Mouse (Mus musculus): ENCODE data around the gene Arap1.

Arap1 gene

DNA sequence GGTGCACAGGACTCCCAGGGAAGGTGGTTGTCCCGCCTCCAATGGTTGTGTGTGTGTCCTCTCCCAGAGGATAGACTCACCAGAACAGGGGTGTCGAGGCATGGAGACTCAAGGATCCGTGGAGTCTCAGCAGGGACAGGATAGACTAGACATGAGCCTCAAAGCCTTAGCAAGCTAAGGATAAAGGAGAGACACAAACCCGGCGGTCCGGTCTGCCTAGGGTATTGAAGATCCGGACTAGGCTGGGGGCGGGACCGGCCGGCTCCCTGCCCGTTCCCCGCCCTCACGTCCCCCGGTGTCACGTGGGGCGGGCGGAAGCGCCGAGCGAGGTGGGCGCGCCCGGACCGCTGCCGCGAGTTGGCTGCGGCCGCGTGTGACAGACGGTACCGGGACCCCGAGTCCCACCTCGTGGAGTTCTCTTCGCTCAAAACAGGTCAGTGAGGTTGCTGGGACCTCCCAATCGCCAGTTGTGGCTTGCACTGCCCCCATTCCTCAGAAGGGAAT is at the start of gene Arap1:
Gene Arap1 (plus strand): TSS at position 301 of the 504 bp plus-strand sequence.
- DNase-seq (ENCODE audit: low read depth, low spot score) = no peak

GRCm38 (mm10) chr7:101298375-101298774 is 49.5 kb upstream of the Arap1 start:
- no peak for DNase-seq (ENCODE audit: low read depth, low spot score)

DNA sequence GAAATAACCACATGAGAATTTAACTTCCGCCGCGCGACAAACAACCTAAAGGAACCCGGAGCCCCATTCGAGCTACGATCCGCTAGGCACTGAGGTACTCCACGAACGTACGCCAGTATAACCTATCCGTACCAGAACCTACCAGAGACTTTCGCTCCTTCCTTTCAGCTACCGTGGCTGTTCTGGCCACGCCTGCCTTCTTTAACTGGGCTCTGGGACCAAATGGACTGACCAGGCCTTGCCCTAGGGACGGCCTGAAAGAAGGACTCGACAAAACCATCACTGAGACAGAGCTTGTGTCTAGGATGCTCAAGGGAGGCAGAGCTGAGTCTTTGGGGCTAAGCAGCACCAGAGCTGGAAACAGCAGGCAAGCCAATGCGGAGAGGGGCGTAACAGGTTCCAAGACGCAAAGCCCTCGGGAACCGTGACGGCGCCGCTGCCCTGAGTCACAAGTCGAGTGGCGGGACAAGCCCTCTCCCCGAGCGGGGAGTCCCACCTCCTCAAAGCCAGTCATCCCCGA is 46.4 kb upstream of the Arap1 start:
- DNase-seq (ENCODE audit: low read depth, low spot score) = no peak

DNA sequence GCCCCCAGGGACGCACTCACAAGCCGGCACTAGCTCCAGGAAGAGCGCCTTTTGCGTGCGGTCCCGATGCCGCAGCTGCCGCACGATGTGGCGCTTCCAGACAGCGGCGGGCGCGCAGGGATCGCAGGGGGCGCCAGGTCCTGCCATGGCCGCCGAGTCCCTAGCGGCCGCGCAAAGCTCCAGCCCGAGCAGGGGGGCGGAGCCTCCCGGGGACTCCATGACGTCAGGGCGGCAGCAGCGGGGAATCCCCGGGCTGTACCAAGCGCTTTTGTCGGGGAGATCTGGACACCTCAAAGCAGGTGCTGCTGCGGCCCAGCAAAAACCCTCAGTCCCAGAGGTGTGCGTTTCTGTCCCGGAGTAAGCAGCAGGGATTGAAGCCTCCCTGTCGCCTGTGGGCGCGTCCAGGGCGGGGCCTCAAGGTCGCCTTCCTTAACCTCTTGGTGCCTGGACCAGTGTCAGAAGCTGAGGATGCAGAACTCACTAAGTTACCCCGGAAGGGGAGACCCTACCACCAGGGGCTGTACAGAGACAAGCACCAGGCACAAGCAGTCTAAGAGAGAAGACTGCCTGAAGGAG is 45.9 kb upstream of the Arap1 start, which contains the start of gene Atg16l2:
Gene Atg16l2 (minus strand): TSS at position 371 of the 576 bp plus-strand sequence.
- peak; percentile 80 for DNase-seq (ENCODE audit: low read depth, low spot score)

- no peak for DNase-seq (ENCODE audit: low read depth, low spot score)
Observed at GRCm38 (mm10) chr7:101302691-101303090, 45.2 kb upstream of the Arap1 start.

DNA sequence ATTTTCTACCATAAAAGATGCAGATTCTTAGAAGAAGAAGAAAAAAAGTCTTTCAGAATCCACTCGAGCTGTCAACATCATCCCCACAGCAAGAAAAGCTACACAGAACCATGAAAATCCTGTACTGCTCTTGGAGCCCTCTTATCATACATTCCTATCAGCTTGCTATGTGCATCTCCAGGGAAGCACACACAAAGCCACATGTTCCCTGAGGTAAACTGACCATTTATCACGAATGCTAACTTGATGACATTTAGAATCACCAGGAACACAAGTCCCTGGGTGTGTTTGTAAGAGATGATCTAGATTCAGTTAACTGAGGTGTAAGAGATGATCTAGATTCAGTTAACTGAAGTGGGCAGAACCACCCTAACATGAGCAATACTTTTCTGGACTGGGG is 41.0 kb upstream of the Arap1 start:
- DNase-seq (ENCODE audit: low read depth, low spot score) = no peak

DNA sequence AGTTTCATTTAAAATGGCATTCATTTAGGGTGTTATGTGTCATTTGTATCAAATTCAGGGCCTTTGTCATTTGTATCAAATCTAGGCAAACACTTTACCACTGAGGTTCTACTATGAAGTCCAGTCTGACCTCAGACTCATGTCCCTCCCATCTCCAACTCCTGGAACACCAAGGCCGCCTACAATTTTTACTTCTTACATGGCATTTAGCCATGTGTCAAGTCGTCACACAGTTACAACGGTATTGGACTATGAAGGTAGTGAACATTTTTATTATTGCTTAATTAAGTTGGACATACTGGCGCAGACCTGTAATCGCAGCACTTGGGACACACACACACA is 37.9 kb upstream of the Arap1 start:
- DNase-seq (ENCODE audit: low read depth, low spot score) = no peak

DNA sequence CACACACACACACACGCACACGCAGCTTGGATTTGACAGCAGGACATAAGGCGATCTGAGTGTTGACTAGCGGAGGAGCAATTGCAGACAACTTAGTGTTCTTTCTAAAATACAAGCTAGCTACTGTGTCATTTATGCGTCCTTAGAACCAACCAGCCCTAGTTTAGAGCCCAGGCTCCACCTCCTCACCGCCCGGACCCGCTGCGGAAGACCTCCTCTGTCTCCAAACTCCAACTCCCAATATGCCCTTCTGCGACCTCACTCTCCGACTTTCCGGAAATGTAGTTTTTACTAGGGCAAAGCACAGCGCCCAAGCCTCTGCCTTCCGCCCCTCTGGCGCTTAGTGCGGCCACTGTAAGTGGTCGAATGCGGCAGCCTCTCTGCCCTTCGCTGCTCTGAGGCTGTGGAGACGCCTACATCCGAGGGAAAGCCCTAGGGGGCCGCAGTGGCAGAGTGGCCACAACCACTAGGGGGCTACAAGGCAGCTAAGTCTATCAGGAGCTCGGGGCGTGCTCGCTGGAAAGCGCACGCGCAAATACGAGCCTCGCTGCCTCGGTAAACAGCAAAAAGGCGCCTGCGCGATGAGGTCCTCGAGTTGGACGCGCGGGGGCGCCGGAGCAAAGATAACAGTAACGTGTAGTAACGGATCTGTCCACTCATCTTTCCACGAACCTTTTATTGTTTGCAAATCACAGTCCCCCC is 37.4 kb upstream of the Arap1 start:
- peak; percentile 94 for DNase-seq (ENCODE audit: low read depth, low spot score)

DNA sequence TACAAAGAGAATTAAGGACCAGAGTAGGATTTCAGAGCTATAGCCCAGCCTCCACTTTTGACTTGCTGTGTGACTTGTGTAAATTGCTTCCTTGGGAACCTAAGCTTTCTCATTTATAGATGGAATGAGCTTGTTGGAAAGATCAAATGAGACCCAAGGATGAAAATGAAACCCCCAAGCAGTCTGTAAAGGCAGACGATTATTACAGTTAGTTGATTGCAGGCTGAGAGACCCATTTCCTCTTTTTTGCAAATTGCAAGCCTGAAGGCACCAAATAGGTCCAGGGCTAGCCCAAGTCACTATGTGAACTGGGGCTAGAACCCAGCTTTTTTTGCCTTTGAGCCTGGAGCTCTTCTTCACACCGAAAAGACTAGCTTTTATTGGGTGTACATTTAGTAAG is 36.8 kb upstream of the Arap1 start:
- DNase-seq (ENCODE audit: low read depth, low spot score) = no peak

DNA sequence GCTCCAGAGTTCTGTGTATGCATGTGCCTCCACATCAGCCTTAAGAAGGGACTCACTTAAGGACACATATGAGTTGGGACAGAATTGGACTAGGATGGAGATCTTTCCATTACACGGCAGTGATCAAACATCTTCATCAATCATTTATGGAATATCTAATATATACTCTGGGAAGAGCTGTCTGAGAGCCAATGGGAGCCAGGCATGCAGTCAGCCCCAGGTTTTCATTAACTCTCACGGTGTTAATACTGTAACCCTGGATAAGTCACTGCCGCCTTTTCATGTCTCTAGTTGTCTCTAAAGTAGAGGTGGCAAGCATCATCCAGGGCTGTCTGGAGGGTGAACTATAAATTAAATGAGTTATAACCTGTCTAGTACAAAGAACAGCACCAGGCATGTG is 34.8 kb upstream of the Arap1 start:
- no peak for DNase-seq (ENCODE audit: low read depth, low spot score)

DNA sequence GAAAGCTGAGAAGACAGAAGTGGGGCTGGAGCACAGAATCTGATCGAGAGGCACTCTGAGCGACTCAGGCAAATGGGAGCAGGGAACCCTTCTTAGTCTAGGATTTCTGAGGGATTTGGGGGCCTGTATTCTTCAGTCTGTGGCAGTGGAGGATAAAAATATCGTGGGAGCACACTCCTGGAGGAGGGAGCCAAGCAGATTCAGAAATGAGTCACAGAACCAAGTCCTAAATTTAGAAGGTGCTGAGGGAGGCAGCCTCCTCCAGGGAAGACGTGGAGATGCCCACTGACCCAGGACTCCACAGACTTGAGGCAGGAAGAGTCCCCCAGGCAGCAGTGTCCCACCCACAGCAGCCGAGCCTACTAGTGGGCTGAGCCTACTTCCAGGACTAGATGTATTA is 33.5 kb upstream of the Arap1 start:
- no peak for DNase-seq (ENCODE audit: low read depth, low spot score)

- DNase-seq (ENCODE audit: low read depth, low spot score) = no peak
Observed at GRCm38 (mm10) chr7:101315699-101316098, 32.2 kb upstream of the Arap1 start.

- no peak for DNase-seq (ENCODE audit: low read depth, low spot score)
Observed at GRCm38 (mm10) chr7:101316591-101317001, 31.3 kb upstream of the Arap1 start.

DNA sequence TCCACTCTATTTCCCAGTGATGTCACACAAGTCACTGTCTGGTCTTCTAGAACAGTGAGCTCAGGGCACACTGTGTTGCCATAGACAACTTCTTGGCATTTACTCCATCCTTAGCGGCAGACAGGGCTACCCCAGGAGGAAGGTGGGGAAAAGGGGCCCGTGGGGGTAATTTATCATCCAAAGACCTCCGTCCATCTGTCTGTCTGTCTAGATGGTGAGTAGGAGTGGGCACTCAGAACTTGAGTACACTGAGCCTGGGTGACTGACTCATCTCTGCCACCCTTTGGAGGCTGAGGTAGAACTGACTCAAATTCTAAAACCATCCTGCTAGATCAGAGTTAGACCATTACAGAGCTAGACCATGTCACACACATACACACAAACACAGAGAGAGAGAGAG is 30.9 kb upstream of the Arap1 start, which contains the start of gene Stard10:
Gene Stard10 (plus strand): TSS at position 73 of the 400 bp plus-strand sequence.
- no peak for DNase-seq (ENCODE audit: low read depth, low spot score)

GRCm38 (mm10) chr7:101318848-101319247 is 29.0 kb upstream of the Arap1 start:
- DNase-seq (ENCODE audit: low read depth, low spot score) = no peak

DNA sequence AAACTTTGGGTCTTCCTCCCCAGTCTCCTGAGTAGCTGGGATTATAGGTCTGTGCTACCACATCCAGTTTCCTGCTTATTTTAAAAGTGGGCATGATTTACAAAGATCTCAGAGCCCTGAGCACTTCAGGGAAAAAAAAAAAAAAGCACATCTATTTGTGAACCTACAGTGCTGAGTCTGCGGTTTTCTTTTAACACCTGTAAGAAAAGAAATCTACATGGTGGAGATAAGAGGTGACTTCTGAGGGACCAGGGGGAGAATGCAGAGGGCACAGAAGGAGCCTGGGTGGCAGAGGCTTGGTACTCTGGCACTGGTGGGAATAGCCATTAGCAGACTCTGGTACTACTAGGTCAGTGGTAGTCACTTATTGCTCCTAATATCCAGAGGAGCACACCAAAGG is 28.1 kb upstream of the Arap1 start:
- DNase-seq (ENCODE audit: low read depth, low spot score) = no peak

GRCm38 (mm10) chr7:101320399-101321217 is 27.3 kb upstream of the Arap1 start:
- DNase-seq (ENCODE audit: low read depth, low spot score) = no peak

DNA sequence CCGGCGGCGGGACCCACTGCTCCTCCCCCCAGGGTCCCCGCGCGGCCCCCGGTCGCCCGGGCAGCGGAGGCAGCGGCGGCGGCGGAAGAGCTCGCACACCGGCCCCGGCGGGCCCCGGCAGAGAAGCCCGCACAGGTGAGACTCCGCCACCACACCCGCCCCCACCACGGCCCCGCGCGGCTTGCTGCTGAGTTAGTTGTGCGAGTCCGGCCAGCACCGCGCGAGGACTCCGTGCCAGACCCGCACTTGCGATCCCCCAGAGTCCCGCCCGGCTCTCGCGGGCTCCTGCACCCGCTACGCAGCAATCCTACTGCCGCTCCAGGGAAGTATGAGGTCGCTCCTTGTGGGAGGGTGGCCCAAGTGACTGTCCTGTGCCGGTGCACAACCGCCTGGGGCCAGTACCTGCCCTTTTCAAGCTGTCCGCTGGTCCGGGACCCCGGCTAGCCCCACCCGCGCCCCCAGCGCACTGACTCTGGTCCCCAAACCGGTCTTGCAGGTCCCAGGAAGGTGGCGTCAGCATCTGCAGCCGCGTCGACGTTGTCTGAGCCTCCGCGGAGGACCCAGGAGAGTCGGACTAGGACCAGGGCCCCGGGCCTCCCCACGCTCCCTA is 26.5 kb upstream of the Arap1 start:
- no peak for DNase-seq (ENCODE audit: low read depth, low spot score)

DNA sequence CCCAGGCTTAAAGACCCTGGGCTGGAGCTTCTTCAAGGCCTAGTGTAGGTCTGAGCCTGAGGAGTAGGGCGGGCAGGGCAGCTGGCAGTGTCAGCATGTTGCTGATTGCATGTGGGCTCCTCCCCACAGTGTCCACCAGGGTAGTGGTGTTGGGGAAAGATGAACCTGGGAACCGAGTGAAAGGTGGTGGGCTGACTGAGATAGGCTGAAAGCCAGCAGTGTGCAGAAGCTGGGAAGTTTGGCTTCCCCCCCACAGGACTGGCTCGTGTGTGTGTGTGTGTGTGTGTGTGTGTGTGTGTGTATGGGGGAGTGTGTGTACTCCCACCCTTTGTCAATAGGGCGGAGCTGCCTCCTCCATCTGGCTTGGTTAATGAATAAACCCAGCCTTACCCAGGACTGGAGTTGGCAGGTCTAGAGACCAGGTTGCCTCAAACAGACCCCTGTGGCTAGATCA is 24.7 kb upstream of the Arap1 start:
- DNase-seq (ENCODE audit: low read depth, low spot score) = no peak

DNA sequence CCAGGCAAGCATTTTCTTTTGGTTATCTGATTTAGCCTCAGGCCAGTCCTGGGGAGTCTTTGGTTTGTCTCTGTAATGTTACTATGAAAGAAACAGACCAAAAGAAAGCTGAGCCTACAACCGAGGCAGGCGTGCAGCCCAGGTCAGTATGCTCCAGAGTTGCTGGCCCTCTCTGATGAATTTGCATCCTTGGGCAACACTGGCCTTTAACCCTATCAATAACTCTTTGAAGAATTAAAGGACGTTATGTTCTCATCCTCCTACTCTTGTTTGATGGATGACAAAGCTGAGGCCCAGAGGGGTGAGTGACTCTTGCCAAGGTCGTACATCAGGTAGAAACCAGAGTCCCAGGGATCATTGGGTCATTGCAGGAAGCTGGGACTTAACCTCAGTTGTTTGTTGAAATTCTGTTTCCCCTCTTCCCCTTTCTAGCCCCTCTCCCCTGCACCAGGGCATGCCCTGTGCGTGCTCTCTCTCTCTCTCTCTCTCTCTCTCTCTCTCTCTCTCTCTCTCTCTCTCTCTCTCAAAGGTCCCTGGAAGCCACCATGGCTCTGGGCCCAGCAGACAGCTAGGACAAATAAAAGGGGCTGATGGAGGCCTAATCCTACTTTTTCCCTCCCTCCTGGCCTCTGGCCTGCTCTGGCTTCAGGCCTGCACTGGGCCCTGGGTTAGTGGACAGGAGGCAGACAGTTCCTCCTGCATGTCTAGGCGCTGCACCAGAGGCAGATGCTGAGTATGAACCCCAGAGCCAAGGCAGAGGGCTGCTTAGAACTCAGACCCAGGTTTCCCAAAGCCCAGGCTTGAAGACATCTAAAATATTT is 23.5 kb upstream of the Arap1 start:
- no peak for DNase-seq (ENCODE audit: low read depth, low spot score)

GRCm38 (mm10) chr7:101326006-101326405 is 21.9 kb upstream of the Arap1 start:
- no peak for DNase-seq (ENCODE audit: low read depth, low spot score)
